Mouse (Mus musculus) liver (tissue): Measurements from ENCODE around the gene Wdr43.

Experiments
- DNase-seq: peaks from one replicate; pipeline ENCODE4 v3.0.0-alpha.2; 2020; ENCODE audit warnings: mixed read lengths

Gene Wdr43

DNA sequence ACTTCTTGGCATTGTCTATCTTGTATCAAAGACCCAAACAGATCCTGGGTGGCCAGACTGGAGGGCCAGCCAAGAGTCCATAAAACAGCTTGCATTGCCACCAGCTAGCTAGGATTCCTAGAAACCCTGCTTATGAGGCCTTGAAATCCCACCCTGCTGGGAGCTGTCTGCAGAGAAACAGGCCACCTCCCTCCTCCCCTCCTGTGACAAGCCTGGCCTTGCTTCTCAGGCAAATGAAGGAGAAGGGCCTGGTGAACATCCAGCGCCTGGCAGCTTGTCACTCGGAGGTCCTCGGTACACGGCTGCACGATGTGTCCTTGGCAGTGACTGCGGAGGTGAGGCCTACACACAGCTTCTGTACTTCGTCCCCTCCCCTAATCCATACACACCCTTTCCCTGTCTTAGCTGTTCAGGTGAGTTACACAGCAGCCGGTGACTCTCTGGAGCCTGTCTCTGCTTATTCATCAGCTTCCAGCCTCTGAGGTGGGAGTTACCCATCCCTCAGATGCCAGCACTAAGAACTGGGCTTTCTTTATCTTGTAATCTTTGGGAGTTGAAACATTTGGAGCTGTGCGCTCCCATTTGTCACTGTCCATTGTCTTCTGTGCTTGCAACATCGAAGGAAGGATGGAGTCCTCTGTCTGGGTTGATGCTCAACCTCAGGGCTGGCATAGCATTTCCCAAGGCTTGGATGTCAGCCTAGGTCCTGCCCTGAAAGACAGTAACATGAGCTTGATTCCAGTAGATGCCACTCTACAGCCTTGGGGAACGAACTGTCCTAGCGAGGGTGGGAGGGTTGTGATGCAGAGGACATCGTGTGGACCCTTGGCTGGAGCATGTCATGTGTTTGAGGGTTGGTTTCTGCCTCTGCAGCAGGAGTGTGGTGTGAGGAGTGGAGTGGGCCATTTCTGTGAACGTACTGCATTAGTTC lies 90.1 kb downstream of the Wdr43 start:
- no peak for DNase-seq

DNA sequence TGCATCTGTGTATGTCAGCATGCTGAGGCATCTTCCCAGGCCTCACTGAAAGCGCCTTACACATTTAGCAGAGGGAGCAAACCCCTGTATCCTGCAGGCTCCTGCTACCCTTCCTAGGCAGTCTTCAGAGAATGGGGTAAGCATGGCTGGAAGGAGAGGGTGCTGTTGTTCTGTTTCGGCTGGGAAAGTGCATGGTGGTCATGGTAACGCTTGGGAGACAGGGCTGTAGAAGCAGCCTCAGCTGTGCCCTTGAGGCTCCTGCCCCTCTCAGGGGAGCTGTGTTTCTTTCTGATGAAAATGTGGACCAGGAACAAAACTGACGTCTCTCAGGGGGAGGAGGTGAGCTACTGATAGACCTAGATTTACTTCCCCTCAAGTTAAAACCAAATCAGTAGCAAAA lies 92.0 kb downstream of the Wdr43 start:
- no peak for DNase-seq
